Mouse (Mus musculus): ENCODE measurements around the gene Ccne1. TPM values are rescaled to one million over a fixed set of nuclear protein-coding genes. Genes with fewer than 3 reads are reported as not detected.
A peak's percentile ranks its signal among the peaks of the same experiment; 100 is the strongest.

Ccne1 gene
- 54.8 and 58.5 TPM in 2 replicates for polyA plus RNA-seq (2011; ENCODE audit: insufficient read depth, insufficient read length, low replicate concordance, missing spikeins)

GRCm38 (mm10) chr7:38107371-38108259 lies at the start of gene Ccne1:
Gene Ccne1, minus strand, starts transcription at chr7:38107534.
- Histone ChIP-seq H3K4me3 (replicated peaks; ENCODE audit: control insufficient read depth, low read depth, low read length) (peak within 1 kb of the TSS; percentile 86), H3K4me1 (ENCODE audit: control insufficient read depth, insufficient read depth, low read length) (peaks cover 2% of the 10 kb centered on the region), H3K27ac (ENCODE audit: control insufficient read depth, insufficient read depth, low read depth, low read length, poor library complexity) (peak within 1 kb of the TSS; percentile 81)
- TF ChIP-seq POLR2A (IDR thresholded peaks at IDR 0.05; ENCODE audit: borderline replicate concordance, control insufficient read depth, low read depth, low read length) (peak; percentile 74), CTCF (IDR thresholded peaks at IDR 0.05; ENCODE audit: control insufficient read depth, insufficient read depth, low read length) (no peak)
- under 1% methylated on average over 101 of the region's 102 CpGs for WGBS

GRCm38 (mm10) chr7:38155829-38156228 lies 48.5 kb upstream of the Ccne1 start:
- H3K27ac ChIP-seq (ENCODE audit: control insufficient read depth, insufficient read depth, low read depth, low read length, poor library complexity), result peak overlapping the region; percentile 90
- TF ChIP-seq POLR2A (IDR thresholded peaks at IDR 0.05; ENCODE audit: borderline replicate concordance, control insufficient read depth, low read depth, low read length) (no peak), CTCF (IDR thresholded peaks at IDR 0.05; ENCODE audit: control insufficient read depth, insufficient read depth, low read length) (no peak)
- WGBS, result 33% methylated on average over 5 of the region's 5 CpGs
- no peak overlapping the region for H3K4me3 ChIP-seq (replicated peaks; ENCODE audit: control insufficient read depth, low read depth, low read length)
- peaks cover 3% of the 10 kb centered on the region; the same call in 1 of the 2 replicates for H3K4me1 ChIP-seq (ENCODE audit: control insufficient read depth, insufficient read depth, low read length)

- Histone ChIP-seq H3K27ac (ENCODE audit: control insufficient read depth, insufficient read depth, low read depth, low read length, poor library complexity) (no peak overlapping the region), H3K4me1 (ENCODE audit: control insufficient read depth, insufficient read depth, low read length) (peaks cover 3% of the 10 kb centered on the region), H3K4me3 (replicated peaks; ENCODE audit: control insufficient read depth, low read depth, low read length) (no peak overlapping the region)
- TF ChIP-seq POLR2A (IDR thresholded peaks at IDR 0.05; ENCODE audit: borderline replicate concordance, control insufficient read depth, low read depth, low read length), result no peak
- TF ChIP-seq CTCF (IDR thresholded peaks at IDR 0.05; ENCODE audit: control insufficient read depth, insufficient read depth, low read length), result no peak
- 83% methylated on average over 3 of the region's 3 CpGs for WGBS
These were observed 45.2 kb upstream of the Ccne1 start for GRCm38 (mm10) chr7:38152571-38152970.

GRCm38 (mm10) chr7:38151706-38152312 lies 44.5 kb upstream of the Ccne1 start:
- WGBS, result 81% methylated on average over 13 of the region's 14 CpGs
- Histone ChIP-seq H3K4me1 (ENCODE audit: control insufficient read depth, insufficient read depth, low read length) (peaks cover 3% of the 10 kb centered on the region), H3K4me3 (replicated peaks; ENCODE audit: control insufficient read depth, low read depth, low read length) (no peak overlapping the region), H3K27ac (ENCODE audit: control insufficient read depth, insufficient read depth, low read depth, low read length, poor library complexity) (no peak overlapping the region)
- TF ChIP-seq CTCF (IDR thresholded peaks at IDR 0.05; ENCODE audit: control insufficient read depth, insufficient read depth, low read length), result no peak

GRCm38 (mm10) chr7:38147477-38147876 lies 40.1 kb upstream of the Ccne1 start:
- Histone ChIP-seq H3K27ac (ENCODE audit: control insufficient read depth, insufficient read depth, low read depth, low read length, poor library complexity) (no peak overlapping the region), H3K4me3 (replicated peaks; ENCODE audit: control insufficient read depth, low read depth, low read length) (no peak overlapping the region), H3K4me1 (ENCODE audit: control insufficient read depth, insufficient read depth, low read length) (no peaks in the 10 kb centered on the region; the same call in 1 of the 2 replicates)
- 82% methylated on average over 6 of the region's 6 CpGs for WGBS
- TF ChIP-seq CTCF (IDR thresholded peaks at IDR 0.05; ENCODE audit: control insufficient read depth, insufficient read depth, low read length) (peak; percentile 49; the same call in 1 of the 2 replicates), POLR2A (IDR thresholded peaks at IDR 0.05; ENCODE audit: borderline replicate concordance, control insufficient read depth, low read depth, low read length) (no peak)

GRCm38 (mm10) chr7:38141747-38142545 lies 34.6 kb upstream of the Ccne1 start:
- Histone ChIP-seq H3K4me3 (replicated peaks; ENCODE audit: control insufficient read depth, low read depth, low read length) (no peak overlapping the region), H3K27ac (ENCODE audit: control insufficient read depth, insufficient read depth, low read depth, low read length, poor library complexity) (no peak overlapping the region), H3K4me1 (ENCODE audit: control insufficient read depth, insufficient read depth, low read length) (no peaks in the 10 kb centered on the region)
- TF ChIP-seq POLR2A (IDR thresholded peaks at IDR 0.05; ENCODE audit: borderline replicate concordance, control insufficient read depth, low read depth, low read length) (no peak), CTCF (IDR thresholded peaks at IDR 0.05; ENCODE audit: control insufficient read depth, insufficient read depth, low read length) (peak; percentile 91)
- WGBS, result 60% methylated on average over 13 of the region's 13 CpGs

- TF ChIP-seq CTCF (IDR thresholded peaks at IDR 0.05; ENCODE audit: control insufficient read depth, insufficient read depth, low read length) (no peak), POLR2A (IDR thresholded peaks at IDR 0.05; ENCODE audit: borderline replicate concordance, control insufficient read depth, low read depth, low read length) (no peak)
- no peak overlapping the region for H3K4me3 ChIP-seq (replicated peaks; ENCODE audit: control insufficient read depth, low read depth, low read length)
- H3K27ac ChIP-seq (ENCODE audit: control insufficient read depth, insufficient read depth, low read depth, low read length, poor library complexity), result no peak overlapping the region
- no peaks in the 10 kb centered on the region for H3K4me1 ChIP-seq (ENCODE audit: control insufficient read depth, insufficient read depth, low read length)
- 53% methylated on average over 9 of the region's 9 CpGs for WGBS
These were observed 33.0 kb upstream of the Ccne1 start for GRCm38 (mm10) chr7:38140324-38140723.

GRCm38 (mm10) chr7:38134471-38134870 lies 27.1 kb upstream of the Ccne1 start:
- 62% methylated on average over 5 of the region's 5 CpGs for WGBS
- H3K27ac ChIP-seq (ENCODE audit: control insufficient read depth, insufficient read depth, low read depth, low read length, poor library complexity), result no peak overlapping the region
- TF ChIP-seq CTCF (IDR thresholded peaks at IDR 0.05; ENCODE audit: control insufficient read depth, insufficient read depth, low read length), result no peak
- no peak for TF ChIP-seq POLR2A (IDR thresholded peaks at IDR 0.05; ENCODE audit: borderline replicate concordance, control insufficient read depth, low read depth, low read length)
- H3K4me1 ChIP-seq (ENCODE audit: control insufficient read depth, insufficient read depth, low read length), result no peaks in the 10 kb centered on the region
- H3K4me3 ChIP-seq (replicated peaks; ENCODE audit: control insufficient read depth, low read depth, low read length), result no peak overlapping the region
